Mouse (Mus musculus) embryonic facial prominence, embryonic 15.5 days (tissue): ENCODE measurements around the gene Gm3045. TPM values are rescaled to one million over a fixed set of nuclear protein-coding genes. Genes with fewer than 3 reads are reported as not detected.

Experiments used
- ATAC-seq: fragments of 200-750 bp; cut with Nextera tagmentation; 2 replicates; pipeline ENCODE4 v1.8.0; 2017; ENCODE audit warnings: low read depth, moderate TSS enrichment; ENCODE audit not compliant: insufficient number of reproducible peaks, low FRiP score, low TSS enrichment
- H3K27ac ChIP-seq: fragments of 300-500 bp; sonication (generic); replicated peaks from 2 replicates; pipeline ENCODE4 v1.5.1; 2015; ENCODE audit warnings: mild to moderate bottlenecking, inconsistent platforms
- H3K27me3 ChIP-seq: fragments of 300-500 bp; sonication (generic); 2 replicates; pipeline ENCODE4 v1.6.1; 2015; ENCODE audit warnings: inconsistent platforms
- H3K36me3 ChIP-seq: fragments of 300-500 bp; sonication (generic); 2 replicates; pipeline ENCODE4 v1.6.1; 2015; ENCODE audit warnings: mild to moderate bottlenecking, inconsistent platforms
- H3K4me1 ChIP-seq: fragments of 300-500 bp; sonication (generic); 2 replicates; pipeline ENCODE4 v1.6.1; 2015; ENCODE audit warnings: inconsistent platforms
- H3K4me2 ChIP-seq: fragments of 300-500 bp; sonication (generic); replicated peaks from 2 replicates; pipeline ENCODE4 v1.6.1; 2015; ENCODE audit warnings: mild to moderate bottlenecking, inconsistent platforms
- H3K4me3 ChIP-seq: fragments of 300-500 bp; sonication (generic); replicated peaks from 2 replicates; pipeline ENCODE4 v1.5.1; 2015; ENCODE audit warnings: mild to moderate bottlenecking, inconsistent platforms
- H3K9ac ChIP-seq: fragments of 300-500 bp; sonication (generic); 2 replicates; pipeline ENCODE4 v1.6.1; 2015; ENCODE audit warnings: inconsistent platforms
- H3K9me3 ChIP-seq: fragments of 300-500 bp; sonication (generic); replicated peaks from 2 replicates; pipeline ENCODE4 v1.6.1; 2016; ENCODE audit warnings: inconsistent platforms
- WGBS: fragments of 180-500 bp; shearing (Covaris S2); methylation state at CpG from one replicate; pipeline ENCODE4 v1.1.7; 2015; 5-methylcytosine and 5-hydroxymethylcytosine counted together
- polyA plus RNA-seq: library from polyadenylated mRNA; unstranded; fragments of >200 nt; fragmentation: Nextera tagmentation; extraction: Ambion mirVana; gene quantifications from 2 replicates; pipeline ENCODE4 v1.2.1, GENCODE M21; 2015

Gm3045 gene
- polyA plus RNA-seq: 0.09 and 0.20 TPM in 2 replicates

- Histone ChIP-seq H3K9ac (no peak within 1 kb of the TSS), H3K27me3 (no peaks in the 10 kb centered on the region), H3K4me2 (no peak within 1 kb of the TSS), H3K4me3 (no peak within 1 kb of the TSS), H3K4me1 (peaks cover 20% of the 10 kb centered on the region), H3K9me3 (no peaks in the 10 kb centered on the region), H3K27ac (no peak within 1 kb of the TSS), H3K36me3 (no peaks in the 10 kb centered on the region)
- WGBS: 68% methylated on average over 4 of the region's 4 CpGs
- ATAC-seq: no peak
Observed at GRCm38 (mm10) chr13:56426365-56426764, at the start of gene Gm3045. Gene Gm3045, plus strand, starts transcription at chr13:56426594.

GRCm38 (mm10) chr13:56380855-56381685, 45.3 kb upstream of the Gm3045 start:
- Histone ChIP-seq H3K27ac (no peak overlapping the region), H3K9me3 (no peaks in the 10 kb centered on the region), H3K27me3 (no peaks in the 10 kb centered on the region), H3K4me2 (no peak overlapping the region), H3K4me1 (peaks cover 8% of the 10 kb centered on the region; the same call in 1 of the 2 replicates), H3K36me3 (no peaks in the 10 kb centered on the region), H3K9ac (no peak overlapping the region), H3K4me3 (no peak overlapping the region)
- WGBS: 37% methylated on average over 14 of the region's 14 CpGs
- no peak for ATAC-seq

GRCm38 (mm10) chr13:56383406-56383805, 43.0 kb upstream of the Gm3045 start:
- no peak for ATAC-seq
- no peak overlapping the region for H3K4me3 ChIP-seq
- H3K4me1 ChIP-seq: peaks cover 8% of the 10 kb centered on the region; the same call in 1 of the 2 replicates
- H3K27me3 ChIP-seq: no peaks in the 10 kb centered on the region
- H3K27ac ChIP-seq: no peak overlapping the region
- 70% methylated on average over 3 of the region's 3 CpGs for WGBS
- no peaks in the 10 kb centered on the region for H3K36me3 ChIP-seq
- no peaks in the 10 kb centered on the region for H3K9me3 ChIP-seq
- no peak overlapping the region for H3K9ac ChIP-seq
- H3K4me2 ChIP-seq: no peak overlapping the region

GRCm38 (mm10) chr13:56386411-56386810, 40.0 kb upstream of the Gm3045 start:
- Histone ChIP-seq H3K9ac (no peak overlapping the region), H3K4me2 (no peak overlapping the region), H3K4me1 (peaks cover 2% of the 10 kb centered on the region; the same call in 1 of the 2 replicates), H3K36me3 (no peaks in the 10 kb centered on the region), H3K27me3 (no peaks in the 10 kb centered on the region), H3K27ac (no peak overlapping the region), H3K4me3 (no peak overlapping the region), H3K9me3 (no peaks in the 10 kb centered on the region)
- WGBS: 61% methylated on average over 9 of the region's 9 CpGs
- no peak for ATAC-seq

GRCm38 (mm10) chr13:56387374-56387773, 39.0 kb upstream of the Gm3045 start:
- ATAC-seq: no peak
- WGBS: 66% methylated on average over 5 of the region's 5 CpGs
- H3K4me2 ChIP-seq: no peak overlapping the region
- H3K27me3 ChIP-seq: no peaks in the 10 kb centered on the region
- no peaks in the 10 kb centered on the region for H3K36me3 ChIP-seq
- no peaks in the 10 kb centered on the region for H3K9me3 ChIP-seq
- H3K4me1 ChIP-seq: no peaks in the 10 kb centered on the region; the same call in 1 of the 2 replicates
- no peak overlapping the region for H3K4me3 ChIP-seq
- H3K27ac ChIP-seq: no peak overlapping the region
- no peak overlapping the region for H3K9ac ChIP-seq

- Histone ChIP-seq H3K9me3 (no peaks in the 10 kb centered on the region), H3K4me3 (no peak overlapping the region), H3K36me3 (no peaks in the 10 kb centered on the region), H3K4me2 (no peak overlapping the region), H3K27me3 (no peaks in the 10 kb centered on the region), H3K27ac (no peak overlapping the region), H3K9ac (no peak overlapping the region), H3K4me1 (no peaks in the 10 kb centered on the region; the same call in 1 of the 2 replicates)
- ATAC-seq: no peak
- WGBS: 47% methylated on average over 1 of the region's 1 CpGs
Observed at GRCm38 (mm10) chr13:56388042-56388441, 38.4 kb upstream of the Gm3045 start.

- Histone ChIP-seq H3K9ac (no peak overlapping the region), H3K9me3 (no peaks in the 10 kb centered on the region), H3K27me3 (no peaks in the 10 kb centered on the region), H3K4me3 (no peak overlapping the region), H3K27ac (no peak overlapping the region), H3K4me1 (peaks cover 15% of the 10 kb centered on the region), H3K36me3 (no peaks in the 10 kb centered on the region), H3K4me2 (no peak overlapping the region)
- WGBS: 37% methylated on average over 5 of the region's 5 CpGs
- ATAC-seq: no peak
Observed at GRCm38 (mm10) chr13:56397572-56397971, 28.8 kb upstream of the Gm3045 start.

- WGBS: 39% methylated on average over 4 of the region's 4 CpGs
- Histone ChIP-seq H3K9me3 (no peaks in the 10 kb centered on the region), H3K4me3 (no peak overlapping the region), H3K36me3 (no peaks in the 10 kb centered on the region), H3K9ac (no peak overlapping the region), H3K27me3 (no peaks in the 10 kb centered on the region), H3K4me1 (peaks cover 38% of the 10 kb centered on the region), H3K4me2 (no peak overlapping the region), H3K27ac (peak overlapping the region; percentile 36; the same call in 1 of the 2 replicates)
- ATAC-seq: no peak
Observed at GRCm38 (mm10) chr13:56401186-56401585, 25.2 kb upstream of the Gm3045 start.

GRCm38 (mm10) chr13:56403381-56404086, 22.9 kb upstream of the Gm3045 start:
- 32% methylated on average over 8 of the region's 8 CpGs for WGBS
- H3K27ac ChIP-seq: peak overlapping the region; percentile 25
- no peak overlapping the region for H3K9ac ChIP-seq
- no peak overlapping the region for H3K4me2 ChIP-seq
- H3K36me3 ChIP-seq: no peaks in the 10 kb centered on the region
- H3K27me3 ChIP-seq: no peaks in the 10 kb centered on the region
- peak; percentile 53; the same call in 1 of the 2 replicates for ATAC-seq
- H3K4me1 ChIP-seq: peaks cover 33% of the 10 kb centered on the region
- no peak overlapping the region for H3K4me3 ChIP-seq
- no peaks in the 10 kb centered on the region for H3K9me3 ChIP-seq

- no peak overlapping the region for H3K4me3 ChIP-seq
- H3K9me3 ChIP-seq: no peaks in the 10 kb centered on the region
- no peak overlapping the region for H3K4me2 ChIP-seq
- 59% methylated on average over 6 of the region's 6 CpGs for WGBS
- H3K4me1 ChIP-seq: peaks cover 33% of the 10 kb centered on the region
- H3K27ac ChIP-seq: no peak overlapping the region
- H3K36me3 ChIP-seq: no peaks in the 10 kb centered on the region
- no peak overlapping the region for H3K9ac ChIP-seq
- ATAC-seq: no peak
- no peaks in the 10 kb centered on the region for H3K27me3 ChIP-seq
Observed at GRCm38 (mm10) chr13:56404511-56405140, 21.8 kb upstream of the Gm3045 start.

- H3K9ac ChIP-seq: no peak overlapping the region
- no peak overlapping the region for H3K4me2 ChIP-seq
- no peak for ATAC-seq
- no peaks in the 10 kb centered on the region for H3K27me3 ChIP-seq
- no peak overlapping the region for H3K4me3 ChIP-seq
- 0 out of 2 replicates have a peak, but pooled peaks cover 3% of the 10 kb centered on the region for H3K9me3 ChIP-seq
- no peaks in the 10 kb centered on the region for H3K36me3 ChIP-seq
- WGBS: 52% methylated on average over 9 of the region's 9 CpGs
- 0 out of 2 replicates have a peak overlapping the region, but pooled peaks have one; percentile 1 for H3K27ac ChIP-seq
- 0 out of 2 replicates have a peak, but pooled peaks cover 9% of the 10 kb centered on the region for H3K4me1 ChIP-seq
Observed at GRCm38 (mm10) chr13:56412286-56412873, 14.0 kb upstream of the Gm3045 start.
